Mouse (Mus musculus): ENCODE measurements around the gene D17H6S53E.

DNA sequence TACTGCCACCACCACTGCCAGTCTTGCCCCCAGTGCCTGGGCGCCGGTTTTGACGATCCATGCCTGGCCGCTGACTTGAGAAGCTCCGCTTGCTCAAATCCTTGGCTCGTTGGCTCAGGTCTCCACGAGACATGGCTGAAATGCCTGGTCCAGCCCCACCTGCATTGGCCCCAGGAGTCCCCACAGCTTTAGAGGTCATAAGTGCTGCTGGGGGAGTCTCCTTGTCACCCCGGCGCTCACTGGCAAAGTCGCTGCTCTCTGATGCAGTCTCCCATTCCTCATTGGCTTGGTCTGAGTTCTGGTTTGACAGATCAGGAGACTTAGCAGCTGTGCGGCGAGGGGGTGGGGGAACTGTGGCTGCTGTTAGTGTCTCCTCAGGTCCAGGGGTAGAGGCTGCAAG is 29.3 kb downstream of the D17H6S53E start:
- TF ChIP-seq GATA1 (IDR thresholded peaks at IDR 0.05; ENCODE audit: borderline replicate concordance, low read length) (no peak), FLI1 (IDR thresholded peaks at IDR 0.05; ENCODE audit: low read length) (no peak)
